Mouse (Mus musculus) kidney, postnatal 0 days (tissue): ENCODE measurements around the gene Itm2a. TPM values are rescaled to one million over a fixed set of nuclear protein-coding genes. Genes with fewer than 3 reads are reported as not detected.

Experiments
- ATAC-seq: fragments of 200-750 bp; cut with Nextera tagmentation; replicated peaks from 2 replicates; pipeline ENCODE4 v1.8.0; 2017; ENCODE audit warnings: low read depth, moderate number of reproducible peaks, moderate TSS enrichment, moderate library complexity; ENCODE audit not compliant: low FRiP score
- DNase-seq: peaks from one replicate; pipeline ENCODE4 v3.0.0-alpha.2; 2016; ENCODE audit warnings: low spot score
- H3K27ac ChIP-seq: fragments of 300-500 bp; sonication (generic); 2 replicates; pipeline ENCODE4 v1.5.1; 2014; ENCODE audit warnings: mild to moderate bottlenecking
- H3K27me3 ChIP-seq: fragments of 300-500 bp; sonication (generic); 2 replicates; pipeline ENCODE4 v1.6.1; 2014; ENCODE audit warnings: low read length, mixed read lengths; ENCODE audit not compliant: insufficient read depth
- H3K36me3 ChIP-seq: fragments of 300-500 bp; sonication (generic); 2 replicates; pipeline ENCODE4 v1.6.1; 2014; ENCODE audit warnings: low read length, mixed read lengths; ENCODE audit not compliant: insufficient read depth
- H3K4me1 ChIP-seq: fragments of 300-500 bp; sonication (generic); replicated peaks from 2 replicates; pipeline ENCODE4 v1.6.1; 2014; ENCODE audit warnings: antibody characterized with exemption, low read length, mixed read lengths; ENCODE audit not compliant: insufficient read depth
- H3K4me2 ChIP-seq: fragments of 300-500 bp; sonication (generic); 2 replicates; pipeline ENCODE4 v1.6.1; 2014; ENCODE audit warnings: mild to moderate bottlenecking, low read length, moderate library complexity, mixed read lengths
- H3K4me3 ChIP-seq: fragments of 300-500 bp; sonication (generic); replicated peaks from 2 replicates; pipeline ENCODE4 v1.5.1; 2014; ENCODE audit warnings: low read depth, low read length
- H3K9ac ChIP-seq: fragments of 300-500 bp; sonication (generic); 2 replicates; pipeline ENCODE4 v1.6.1; 2014; ENCODE audit warnings: low read depth, low read length
- H3K9me3 ChIP-seq: fragments of 300-500 bp; sonication (generic); replicated peaks from 2 replicates; pipeline ENCODE4 v1.6.1; 2016; ENCODE audit warnings: low read length, inconsistent platforms, mixed read lengths
- CTCF ChIP-seq: IDR thresholded peaks from 2 replicates; pipeline ENCODE4 v1.5.1; 2016; ENCODE audit warnings: antibody characterized with exemption, low read depth, mild to moderate bottlenecking, moderate library complexity
- WGBS: fragments of 180-500 bp; shearing (Covaris S2); extraction: QIAGEN DNeasy Blood & Tissue Kit; methylation state at CpG from one replicate; pipeline ENCODE4 v1.1.7; 2014; 5-methylcytosine and 5-hydroxymethylcytosine counted together
- polyA plus RNA-seq: library from polyadenylated mRNA; unstranded; fragments of >200 nt; fragmentation: Nextera tagmentation; extraction: Ambion mirVana; gene quantifications from 2 replicates; pipeline ENCODE4 v1.2.1, GENCODE M21; 2015

Gene Itm2a
- polyA plus RNA-seq, result 139 and 142 TPM in 2 replicates

- DNase-seq, result peak; percentile 47
- peak within 1 kb of the TSS; percentile 43 for H3K4me3 ChIP-seq
- TF ChIP-seq CTCF, result no peak
- H3K4me1 ChIP-seq, result no peaks in the 10 kb centered on the region
- no peaks in the 10 kb centered on the region for H3K36me3 ChIP-seq
- peak within 1 kb of the TSS; percentile 58 for H3K4me2 ChIP-seq
- H3K9me3 ChIP-seq, result no peaks in the 10 kb centered on the region
- H3K27me3 ChIP-seq, result no peaks in the 10 kb centered on the region
- peak within 1 kb of the TSS; percentile 44; the same call in 1 of the 2 replicates for H3K9ac ChIP-seq
- ATAC-seq, result peak; percentile 83
- 27% methylated on average over 29 of the region's 30 CpGs for WGBS
- H3K27ac ChIP-seq, result no peak within 1 kb of the TSS
Observed at GRCm38 (mm10) chrX:107402915-107403912, at the start of gene Itm2a. Itm2a (minus strand) TSS chrX:107403376.

GRCm38 (mm10) chrX:107435887-107436286 lies 32.7 kb upstream of the Itm2a start:
- Histone ChIP-seq H3K4me2 (no peak overlapping the region), H3K36me3 (no peaks in the 10 kb centered on the region), H3K9ac (no peak overlapping the region), H3K4me1 (no peaks in the 10 kb centered on the region), H3K4me3 (no peak overlapping the region), H3K27ac (no peak overlapping the region), H3K9me3 (no peaks in the 10 kb centered on the region), H3K27me3 (no peaks in the 10 kb centered on the region)
- no peak for ATAC-seq
- peak; percentile 64 for TF ChIP-seq CTCF
- peak; percentile 14 for DNase-seq
- 2% methylated on average over 2 of the region's 2 CpGs for WGBS

GRCm38 (mm10) chrX:107421304-107421703 lies 18.1 kb upstream of the Itm2a start:
- Histone ChIP-seq H3K36me3 (no peaks in the 10 kb centered on the region), H3K4me1 (no peaks in the 10 kb centered on the region), H3K4me3 (no peak overlapping the region), H3K9ac (no peak overlapping the region), H3K9me3 (no peaks in the 10 kb centered on the region), H3K27ac (no peak overlapping the region), H3K27me3 (no peaks in the 10 kb centered on the region), H3K4me2 (no peak overlapping the region)
- 85% methylated on average over 2 of the region's 2 CpGs for WGBS
- TF ChIP-seq CTCF, result no peak
- no peak for DNase-seq
- ATAC-seq, result no peak

GRCm38 (mm10) chrX:107417345-107417744 lies 14.2 kb upstream of the Itm2a start:
- Histone ChIP-seq H3K27me3 (no peaks in the 10 kb centered on the region), H3K27ac (no peak overlapping the region), H3K4me1 (no peaks in the 10 kb centered on the region), H3K4me3 (no peak overlapping the region), H3K9ac (no peak overlapping the region), H3K9me3 (no peaks in the 10 kb centered on the region), H3K36me3 (no peaks in the 10 kb centered on the region), H3K4me2 (no peak overlapping the region)
- WGBS, result 56% methylated on average over 3 of the region's 3 CpGs
- DNase-seq, result no peak
- no peak for TF ChIP-seq CTCF
- ATAC-seq, result no peak

- Histone ChIP-seq H3K27me3 (no peaks in the 10 kb centered on the region), H3K9ac (no peak overlapping the region), H3K4me2 (no peak overlapping the region), H3K9me3 (no peaks in the 10 kb centered on the region), H3K27ac (no peak overlapping the region), H3K4me3 (no peak overlapping the region), H3K36me3 (no peaks in the 10 kb centered on the region), H3K4me1 (no peaks in the 10 kb centered on the region)
- TF ChIP-seq CTCF, result no peak
- 63% methylated on average over 1 of the region's 1 CpGs for WGBS
- DNase-seq (peak; percentile 6), ATAC-seq (no peak)
Observed at GRCm38 (mm10) chrX:107415999-107416398, 12.8 kb upstream of the Itm2a start.

GRCm38 (mm10) chrX:107402481-107402880 lies 695 bp downstream of the Itm2a start:
- Histone ChIP-seq H3K9ac (peak overlapping the region; percentile 44; the same call in 1 of the 2 replicates), H3K4me1 (no peaks in the 10 kb centered on the region), H3K9me3 (no peaks in the 10 kb centered on the region), H3K36me3 (no peaks in the 10 kb centered on the region), H3K4me3 (peak overlapping the region; percentile 43), H3K27ac (no peak overlapping the region), H3K27me3 (no peaks in the 10 kb centered on the region), H3K4me2 (peak overlapping the region; percentile 58)
- TF ChIP-seq CTCF, result no peak
- ATAC-seq (no peak), DNase-seq (no peak)
- 38% methylated on average over 18 of the region's 18 CpGs for WGBS
